Mouse (Mus musculus): ENCODE results near the gene Panx2. TPM values are rescaled to one million over a fixed set of nuclear protein-coding genes. Genes with fewer than 3 reads are reported as not detected.

Panx2 gene
- polyA plus RNA-seq, 2 experiments from 2014 or later, result not detected

Other genes starting within 250 kb of the Panx2 start
- gene Alg12, start 240.4 kb upstream of the Panx2 start, polyA plus RNA-seq (2017; shearing (Covaris generic)), result 10 to 100 TPM; 13.5 to 15.0 TPM
- gene Creld2, start 240.1 kb upstream of the Panx2 start, polyA plus RNA-seq (2017; shearing (Covaris generic)), result 10 to 100 TPM; 25.4 to 30.9 TPM
- gene Pim3, start 197.5 kb upstream of the Panx2 start, polyA plus RNA-seq (2017; shearing (Covaris generic)), result 1 to 10 TPM; 2.6 to 3.6 TPM
- not detected for gene Ttll8, start 105.3 kb upstream of the Panx2 start, polyA plus RNA-seq (2017; shearing (Covaris generic))
- not detected for gene Mlc1, start 80.7 kb upstream of the Panx2 start, polyA plus RNA-seq (2017; shearing (Covaris generic))
- not detected for gene Mov10l1, start 76.8 kb upstream of the Panx2 start, polyA plus RNA-seq (2017; shearing (Covaris generic))
- gene Trabd, start 15.4 kb downstream of the Panx2 start, polyA plus RNA-seq (2017; shearing (Covaris generic)), result 10 to 100 TPM; 29.5 to 33.9 TPM
- gene Selenoo, start 29.4 kb downstream of the Panx2 start, polyA plus RNA-seq (2017; shearing (Covaris generic)), result 1 to 10 TPM; 8.8 to 9.1 TPM
- 10 to 100 TPM; 12.6 to 13.2 TPM for gene Tubgcp6, start 63.4 kb downstream of the Panx2 start, polyA plus RNA-seq (2017; shearing (Covaris generic))
- 10 to 100 TPM; 14.3 to 16.1 TPM for gene Hdac10, start 69.0 kb downstream of the Panx2 start, polyA plus RNA-seq (2017; shearing (Covaris generic))
- gene Mapk12, start 81.0 kb downstream of the Panx2 start, polyA plus RNA-seq (2017; shearing (Covaris generic)), result 1 to 10 TPM; 1.1 to 2.1 TPM
- gene Mapk11, start 89.9 kb downstream of the Panx2 start, polyA plus RNA-seq (2017; shearing (Covaris generic)), result 10 to 100 TPM; 21.2 to 22.5 TPM
- gene Plxnb2, start 121.1 kb downstream of the Panx2 start, polyA plus RNA-seq (2017; shearing (Covaris generic)), result 1 to 10 TPM; 1.0 to 2.1 TPM
- gene Dennd6b, start 136.8 kb downstream of the Panx2 start, polyA plus RNA-seq (2017; shearing (Covaris generic)), result 1 to 10 TPM; 7.7 to 8.4 TPM
- gene Ppp6r2, start 151.8 kb downstream of the Panx2 start, polyA plus RNA-seq (2017; shearing (Covaris generic)), result 10 to 100 TPM; 20.8 to 25.1 TPM

Data from activated CD4-positive, CD25-positive, alpha-beta regulatory T cell, adult 4 months (primary cell).